Mouse (Mus musculus) midbrain, embryonic 12.5 days (tissue): Measurements from ENCODE around the gene Cuedc2. TPM values are rescaled to one million over a fixed set of nuclear protein-coding genes. Genes with fewer than 3 reads are reported as not detected.

Experiments used
- ATAC-seq: fragments of 200-750 bp; cut with Nextera tagmentation; 2 replicates; pipeline ENCODE4 v1.8.0; 2017; ENCODE audit warnings: low read depth, moderate TSS enrichment, moderate library complexity; ENCODE audit not compliant: low FRiP score
- H3K27ac ChIP-seq: fragments of 300-500 bp; sonication (generic); replicated peaks from 2 replicates; pipeline ENCODE4 v1.5.1; 2016; ENCODE audit warnings: mild to moderate bottlenecking
- H3K27me3 ChIP-seq: fragments of 300-500 bp; sonication (generic); 2 replicates; pipeline ENCODE4 v1.6.1; 2016; ENCODE audit warnings: mild to moderate bottlenecking
- H3K36me3 ChIP-seq: fragments of 300-500 bp; sonication (generic); 2 replicates; pipeline ENCODE4 v1.6.1; 2016
- H3K4me1 ChIP-seq: fragments of 300-500 bp; sonication (generic); 2 replicates; pipeline ENCODE4 v1.6.1; 2016
- H3K4me2 ChIP-seq: fragments of 300-500 bp; sonication (generic); replicated peaks from 2 replicates; pipeline ENCODE4 v1.6.1; 2016; ENCODE audit warnings: mild to moderate bottlenecking, moderate library complexity
- H3K4me3 ChIP-seq: fragments of 300-500 bp; sonication (generic); 2 replicates; pipeline ENCODE4 v1.5.1; 2016; ENCODE audit warnings: mild to moderate bottlenecking
- H3K9ac ChIP-seq: fragments of 300-500 bp; sonication (generic); replicated peaks from 2 replicates; pipeline ENCODE4 v1.6.1; 2016; ENCODE audit warnings: mild to moderate bottlenecking, moderate library complexity
- H3K9me3 ChIP-seq: fragments of 300-500 bp; sonication (generic); 2 replicates; pipeline ENCODE4 v1.6.1; 2016; ENCODE audit warnings: mild to moderate bottlenecking
- WGBS: fragments of 180-500 bp; shearing (Covaris S2); methylation state at CpG from one replicate; pipeline ENCODE4 v1.1.7; 2016; 5-methylcytosine and 5-hydroxymethylcytosine counted together
- microRNA counts: library from miRNA; unstranded; fragments of <30 nt; microRNA quantifications from one replicate; lab custom pipeline; 2017
- microRNA-seq: library from miRNA; unstranded; fragments of <30 nt; microRNA quantifications from one replicate; pipeline ENCODE4, GENCODE M21; 2017
- polyA plus RNA-seq: library from polyadenylated mRNA; unstranded; fragments of >200 nt; fragmentation: Nextera tagmentation; extraction: Ambion mirVana; gene quantifications from 2 replicates; pipeline ENCODE4 v1.2.1, GENCODE M21; 2016

Cuedc2 gene
- polyA plus RNA-seq, 1 experiment from 2014 or later = 237 TPM

DNA sequence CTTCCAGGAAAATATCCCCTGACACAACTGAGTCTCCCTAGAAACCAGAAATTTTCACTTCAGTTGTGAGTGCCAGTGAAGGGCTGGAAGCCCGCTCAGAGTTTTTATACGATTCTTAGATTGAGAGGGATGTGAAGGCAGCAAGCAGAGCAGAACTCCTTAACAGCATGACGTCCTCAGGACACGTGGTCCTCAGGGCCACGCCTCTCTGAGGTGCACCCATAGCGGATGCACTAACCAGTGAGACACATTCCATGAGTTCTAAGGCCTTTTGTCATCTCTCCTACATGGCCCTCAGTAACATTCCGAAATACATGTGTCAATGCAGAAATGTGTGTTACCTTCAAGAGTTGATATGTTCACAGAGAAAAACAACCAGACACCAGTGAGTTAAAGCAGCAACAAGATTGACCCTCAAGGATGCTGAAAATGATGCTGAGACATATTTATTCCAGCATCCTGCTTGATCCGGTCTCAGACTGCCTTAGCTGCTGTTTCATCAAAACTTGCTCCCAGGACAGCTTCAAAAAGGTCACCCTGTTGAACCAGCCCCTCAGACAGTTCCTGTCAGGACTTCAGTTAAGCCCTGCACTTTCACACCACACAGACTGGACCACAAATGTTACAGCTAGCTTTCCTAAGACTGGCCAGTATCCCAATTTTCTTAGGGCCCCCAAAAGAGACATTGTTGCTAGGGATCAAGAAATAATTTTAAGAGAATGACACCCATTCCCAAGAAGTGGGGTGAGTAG lies 38.0 kb downstream of the Cuedc2 start:
- H3K36me3 ChIP-seq = no peaks in the 10 kb centered on the region
- 39% methylated on average over 8 of the region's 8 CpGs for WGBS
- peaks cover 17% of the 10 kb centered on the region for H3K4me1 ChIP-seq

DNA sequence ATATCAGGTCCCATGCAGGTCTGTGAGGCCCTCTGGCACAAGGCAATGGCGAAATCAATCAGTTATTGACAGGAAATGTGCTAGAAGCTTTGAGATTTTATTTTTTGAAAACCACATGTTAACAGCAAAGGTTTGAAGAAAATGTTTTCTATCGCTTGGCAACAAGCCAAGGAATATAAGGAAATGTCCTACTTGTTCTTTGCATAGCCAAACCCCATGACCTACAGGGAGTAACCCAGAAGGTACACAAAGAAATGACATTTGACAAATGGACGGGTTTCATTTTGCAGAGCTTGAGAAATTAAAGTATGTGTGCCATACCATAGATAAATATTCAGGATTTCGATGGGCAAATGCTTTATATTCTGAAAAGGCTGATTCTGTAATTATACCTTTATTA lies 41.6 kb downstream of the Cuedc2 start:
- Histone ChIP-seq H3K4me1 (no peaks in the 10 kb centered on the region), H3K4me2 (no peak overlapping the region), H3K27me3 (no peaks in the 10 kb centered on the region), H3K27ac (no peak overlapping the region), H3K36me3 (no peaks in the 10 kb centered on the region), H3K9ac (no peak overlapping the region), H3K4me3 (no peak overlapping the region), H3K9me3 (no peaks in the 10 kb centered on the region)
- ATAC-seq = no peak
- 75% methylated on average over 4 of the region's 4 CpGs for WGBS

More for the DNA sequence above, 38.0 kb downstream of the Cuedc2 start:
- Histone ChIP-seq H3K27ac (no peak overlapping the region), H3K4me2 (no peak overlapping the region), H3K4me3 (no peak overlapping the region), H3K27me3 (peaks cover 9% of the 10 kb centered on the region; the same call in 1 of the 2 replicates), H3K9me3 (no peaks in the 10 kb centered on the region), H3K9ac (no peak overlapping the region)
- ATAC-seq = no peak

DNA sequence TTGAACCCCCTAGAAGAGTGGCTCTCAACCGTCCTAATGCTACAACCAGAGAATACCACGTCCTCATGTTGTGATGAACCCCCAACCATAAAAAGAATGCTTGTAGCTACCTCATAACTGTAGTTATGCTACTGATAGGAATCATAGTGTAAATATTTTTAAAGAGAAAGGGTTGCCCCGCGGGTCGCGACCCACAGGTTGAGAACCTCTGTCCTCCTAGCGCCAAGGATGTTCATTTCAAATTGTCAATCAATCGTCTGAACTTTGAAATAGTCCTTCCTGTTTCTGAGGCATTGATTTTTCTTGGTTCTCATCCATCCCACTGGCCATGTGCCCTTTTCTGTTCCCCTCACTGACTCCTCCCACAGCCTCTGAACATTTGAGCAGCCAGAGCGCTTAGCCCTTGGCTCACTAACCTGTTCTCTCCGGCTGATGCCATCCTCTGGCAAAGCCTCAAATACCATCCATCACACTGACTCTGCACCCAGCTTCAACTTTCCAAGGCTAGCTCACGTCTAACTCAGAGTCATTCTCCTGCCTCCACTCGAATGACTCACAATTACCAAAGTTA lies 47.9 kb downstream of the Cuedc2 start:
- H3K9me3 ChIP-seq = no peaks in the 10 kb centered on the region
- no peak overlapping the region for H3K4me3 ChIP-seq
- H3K27me3 ChIP-seq = no peaks in the 10 kb centered on the region
- peaks cover 19% of the 10 kb centered on the region for H3K36me3 ChIP-seq
- no peak for ATAC-seq
- H3K9ac ChIP-seq = no peak overlapping the region
- WGBS = 70% methylated on average over 12 of the region's 12 CpGs
- H3K4me1 ChIP-seq = no peaks in the 10 kb centered on the region
- H3K4me2 ChIP-seq = no peak overlapping the region
- H3K27ac ChIP-seq = no peak overlapping the region

DNA sequence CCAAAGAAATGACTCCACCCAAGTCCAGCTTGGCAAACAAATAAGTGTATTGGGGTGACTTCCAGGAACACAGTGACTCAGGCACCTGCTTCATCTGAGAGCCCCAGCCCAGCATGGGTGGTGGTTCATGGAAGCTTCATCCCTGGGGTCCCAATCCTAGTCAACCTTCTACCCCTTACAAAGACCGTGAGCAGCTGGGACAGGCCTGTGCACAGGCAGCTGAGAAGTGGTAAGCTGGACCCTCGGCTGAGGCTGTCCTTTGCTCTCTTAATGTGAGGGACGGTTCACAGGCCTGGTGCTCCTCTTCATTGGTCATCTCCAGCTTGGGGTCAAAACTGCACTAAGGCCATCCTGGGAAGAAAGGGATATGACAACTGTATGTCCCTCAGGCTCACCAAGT lies 50.9 kb downstream of the Cuedc2 start:
- Histone ChIP-seq H3K36me3 (peaks cover 50% of the 10 kb centered on the region), H3K27me3 (no peaks in the 10 kb centered on the region), H3K27ac (no peak overlapping the region), H3K9ac (no peak overlapping the region), H3K4me3 (no peak overlapping the region), H3K4me2 (no peak overlapping the region), H3K4me1 (no peaks in the 10 kb centered on the region), H3K9me3 (no peaks in the 10 kb centered on the region)
- WGBS = 86% methylated on average over 3 of the region's 3 CpGs
- no peak for ATAC-seq

DNA sequence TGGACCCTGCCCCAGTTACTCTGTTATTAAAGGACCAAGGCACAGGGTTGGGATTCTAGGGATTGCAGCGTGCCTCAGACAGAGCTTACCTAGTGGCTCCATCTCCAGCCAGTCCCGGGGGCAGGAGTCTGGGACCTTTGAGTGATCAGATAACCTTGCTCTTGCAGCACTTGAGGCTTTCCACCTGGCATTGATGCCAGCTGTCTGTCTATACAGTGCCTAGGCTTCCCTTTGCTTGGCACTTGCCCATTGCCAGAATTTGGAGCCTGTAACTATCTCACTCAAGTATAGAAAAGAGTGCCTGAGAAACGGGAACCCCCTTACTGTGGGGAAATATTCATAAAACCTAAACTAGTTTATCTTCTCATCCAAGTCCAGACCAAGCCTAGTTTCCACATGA lies 51.6 kb downstream of the Cuedc2 start:
- H3K4me1 ChIP-seq = no peaks in the 10 kb centered on the region
- WGBS = 95% methylated on average over 3 of the region's 3 CpGs
- ATAC-seq = no peak
- H3K27me3 ChIP-seq = no peaks in the 10 kb centered on the region
- H3K4me3 ChIP-seq = no peak overlapping the region
- peaks cover 56% of the 10 kb centered on the region for H3K36me3 ChIP-seq
- no peak overlapping the region for H3K4me2 ChIP-seq
- no peak overlapping the region for H3K27ac ChIP-seq
- H3K9me3 ChIP-seq = no peaks in the 10 kb centered on the region
- H3K9ac ChIP-seq = no peak overlapping the region

DNA sequence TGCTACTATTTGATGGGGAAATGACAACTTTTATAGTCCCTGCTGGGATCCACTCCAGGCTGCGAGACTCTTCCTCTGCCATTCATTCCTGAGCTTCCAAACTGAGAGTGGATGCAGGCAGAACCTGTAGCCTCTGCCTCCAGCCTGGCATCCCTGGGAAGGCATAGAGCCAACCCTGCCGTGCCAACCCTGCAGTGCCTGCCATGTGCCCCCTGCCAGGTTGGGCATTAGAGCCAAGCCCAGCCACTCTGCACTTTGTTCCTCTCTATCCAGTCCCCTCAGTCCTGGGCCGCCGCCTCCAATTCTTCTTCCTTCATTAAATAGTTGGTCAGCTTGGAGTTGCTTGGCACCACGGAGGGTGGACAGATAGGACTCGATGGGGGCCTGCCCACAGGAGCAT lies 52.5 kb downstream of the Cuedc2 start:
- Histone ChIP-seq H3K27me3 (no peaks in the 10 kb centered on the region), H3K36me3 (peaks cover 65% of the 10 kb centered on the region), H3K27ac (no peak overlapping the region), H3K9me3 (no peaks in the 10 kb centered on the region), H3K4me1 (no peaks in the 10 kb centered on the region), H3K4me3 (no peak overlapping the region), H3K4me2 (no peak overlapping the region), H3K9ac (no peak overlapping the region)
- no peak for ATAC-seq
- 92% methylated on average over 6 of the region's 6 CpGs for WGBS

DNA sequence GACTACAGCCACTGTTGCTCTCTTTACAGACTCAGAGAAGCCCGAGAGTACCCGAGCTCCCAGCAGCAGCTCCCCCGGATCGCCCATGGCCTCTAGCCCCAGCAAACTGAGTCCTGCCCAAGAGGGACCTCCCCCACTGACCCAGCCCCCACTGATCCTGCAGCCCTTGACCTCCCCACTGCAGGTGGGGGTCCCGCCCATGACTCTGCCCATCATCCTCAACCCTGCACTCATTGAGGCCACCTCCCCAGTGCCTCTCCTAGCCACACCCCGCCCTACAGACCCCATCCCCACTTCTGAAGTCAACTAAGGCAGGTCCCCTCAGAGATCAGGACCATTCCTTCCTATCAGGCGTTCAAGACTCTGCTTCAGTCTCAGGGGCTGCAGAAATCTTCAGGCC lies 52.9 kb downstream of the Cuedc2 start:
- ATAC-seq = no peak
- H3K9ac ChIP-seq = no peak overlapping the region
- no peaks in the 10 kb centered on the region for H3K4me1 ChIP-seq
- no peaks in the 10 kb centered on the region for H3K27me3 ChIP-seq
- no peaks in the 10 kb centered on the region for H3K9me3 ChIP-seq
- no peak overlapping the region for H3K4me3 ChIP-seq
- H3K36me3 ChIP-seq = peaks cover 69% of the 10 kb centered on the region
- 86% methylated on average over 7 of the region's 7 CpGs for WGBS
- no peak overlapping the region for H3K4me2 ChIP-seq
- no peak overlapping the region for H3K27ac ChIP-seq

DNA sequence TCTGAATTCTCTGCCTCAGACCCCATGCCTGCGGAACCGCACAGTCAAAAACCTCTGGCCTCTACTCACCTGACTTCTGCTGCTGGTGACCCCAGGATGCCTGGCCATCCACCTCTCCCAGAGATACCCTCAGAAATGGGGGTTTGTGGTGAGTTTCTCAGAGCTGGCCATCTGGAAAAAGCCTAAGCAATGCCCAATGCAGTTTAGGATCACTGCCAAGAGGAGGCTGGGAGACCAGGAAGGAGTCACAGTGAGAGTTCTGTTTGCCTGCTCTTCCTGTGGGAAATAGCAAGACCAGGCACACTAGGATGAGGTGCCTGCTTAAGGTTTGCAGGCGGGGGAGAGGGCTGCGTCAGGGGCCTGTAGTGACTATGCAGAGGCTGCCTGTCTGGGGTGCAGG lies 53.8 kb downstream of the Cuedc2 start:
- peaks cover 79% of the 10 kb centered on the region for H3K36me3 ChIP-seq
- 92% methylated on average over 4 of the region's 4 CpGs for WGBS

DNA sequence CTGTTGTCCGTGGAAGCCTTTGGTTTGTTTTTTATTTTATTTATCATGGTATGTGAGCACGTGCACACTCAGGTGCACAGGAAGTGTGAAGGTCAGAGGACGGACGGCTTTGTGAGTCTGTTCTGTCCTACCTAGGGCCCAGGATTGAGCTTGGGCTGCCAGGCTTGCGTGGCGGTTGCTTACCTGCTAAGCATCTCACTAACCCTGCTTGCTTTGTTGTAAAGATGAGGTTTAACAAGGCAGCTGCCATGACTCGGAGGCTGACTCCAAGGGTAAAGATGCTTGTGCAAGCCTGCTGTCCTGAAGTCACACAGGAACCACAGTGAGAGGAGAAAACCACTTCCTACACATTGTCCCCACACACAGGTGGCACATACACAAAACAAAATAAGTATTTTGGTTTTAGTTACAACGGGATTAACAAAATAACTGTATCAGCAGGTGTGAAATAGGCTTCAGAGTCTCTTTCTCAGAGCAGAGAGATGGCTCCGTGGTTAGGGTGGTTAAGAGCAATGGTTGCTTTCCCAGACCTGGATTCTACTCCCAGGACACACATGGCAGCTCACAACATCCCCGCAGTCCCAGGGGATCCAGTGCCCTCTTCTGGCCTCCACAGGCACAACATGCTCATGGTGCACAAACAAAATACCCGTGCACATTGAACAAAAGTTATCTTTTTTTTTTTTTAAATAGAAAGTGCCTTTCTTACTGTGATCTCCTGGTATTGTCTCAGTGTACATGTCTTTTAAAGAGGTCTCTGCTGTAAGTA lies 56.2 kb downstream of the Cuedc2 start:
- H3K4me2 ChIP-seq = no peak overlapping the region
- H3K27me3 ChIP-seq = no peaks in the 10 kb centered on the region
- no peak overlapping the region for H3K27ac ChIP-seq
- no peak overlapping the region for H3K9ac ChIP-seq
- ATAC-seq = no peak
- H3K36me3 ChIP-seq = peaks cover 91% of the 10 kb centered on the region
- no peak overlapping the region for H3K4me3 ChIP-seq
- WGBS = 91% methylated on average over 11 of the region's 11 CpGs
- no peaks in the 10 kb centered on the region for H3K9me3 ChIP-seq
- H3K4me1 ChIP-seq = no peaks in the 10 kb centered on the region

More for the DNA sequence above, 53.8 kb downstream of the Cuedc2 start:
- no peak for ATAC-seq
- H3K9ac ChIP-seq = no peak overlapping the region
- H3K27ac ChIP-seq = no peak overlapping the region
- no peak overlapping the region for H3K4me2 ChIP-seq
- H3K4me3 ChIP-seq = no peak overlapping the region
- no peaks in the 10 kb centered on the region for H3K27me3 ChIP-seq
- H3K9me3 ChIP-seq = no peaks in the 10 kb centered on the region
- H3K4me1 ChIP-seq = no peaks in the 10 kb centered on the region

MicroRNA genes within 50 kb of the gene (microRNA counts, 519-probe panel; counts per million panel counts)
- microRNA mmu-miR-146b (lab: Ali Mortazavi, UCI) = not detected

Small RNAs within 50 kb of the gene (microRNA-seq; reads per million reads assigned to microRNA genes)
- 1.6 reads per million for gene Mir146b

Other genes with a start within 250 kb of the Cuedc2 start
- 0.24 and 0.39 TPM in 2 replicates for gene Elovl3, start 206.8 kb downstream of the Cuedc2 start, polyA plus RNA-seq
- 4.0 and 4.2 TPM in 2 replicates for gene Pitx3, start 190.4 kb downstream of the Cuedc2 start, polyA plus RNA-seq
- 69.9 and 74.9 TPM in 2 replicates for gene Gbf1, start 186.2 kb downstream of the Cuedc2 start, polyA plus RNA-seq
- gene Nfkb2, start 34.4 kb downstream of the Cuedc2 start, polyA plus RNA-seq = 3.6 and 4.2 TPM in 2 replicates
- 31.4 and 31.9 TPM in 2 replicates for gene Psd, start 11.5 kb downstream of the Cuedc2 start, polyA plus RNA-seq
- 27.6 and 32.6 TPM in 2 replicates for gene Fbxl15, start 10.5 kb downstream of the Cuedc2 start, polyA plus RNA-seq
- 6.5 and 7.1 TPM in 2 replicates for gene Mfsd13a, start 2.4 kb upstream of the Cuedc2 start, polyA plus RNA-seq
- 1.4 TPM in 2 replicates for gene 2310034G01Rik, start 11.6 kb upstream of the Cuedc2 start, polyA plus RNA-seq
- 242 and 258 TPM in 2 replicates for gene Actr1a, start 57.0 kb upstream of the Cuedc2 start, polyA plus RNA-seq
- gene Sufu, start 58.2 kb upstream of the Cuedc2 start, polyA plus RNA-seq = 42.4 and 43.7 TPM in 2 replicates
- gene Trim8, start 163.0 kb upstream of the Cuedc2 start, polyA plus RNA-seq = 38.5 and 53.9 TPM in 2 replicates
- 201 and 208 TPM in 2 replicates for gene Arl3, start 234.5 kb upstream of the Cuedc2 start, polyA plus RNA-seq
- gene Sfxn2, start 234.7 kb upstream of the Cuedc2 start, polyA plus RNA-seq = 11.9 and 14.2 TPM in 2 replicates